Mouse (Mus musculus): ENCODE data around the gene Phkg1. TPM values are rescaled to one million over a fixed set of nuclear protein-coding genes. Genes with fewer than 3 reads are reported as not detected.

Phkg1 gene
- 14.6 TPM for polyA plus RNA-seq (2014; fragmentation: Illumina TruSeq; extraction: RNeasy Lipid Tissue Mini Kit (QIAGEN cat#74804); ENCODE audit: low read depth, low replicate concordance)

DNA sequence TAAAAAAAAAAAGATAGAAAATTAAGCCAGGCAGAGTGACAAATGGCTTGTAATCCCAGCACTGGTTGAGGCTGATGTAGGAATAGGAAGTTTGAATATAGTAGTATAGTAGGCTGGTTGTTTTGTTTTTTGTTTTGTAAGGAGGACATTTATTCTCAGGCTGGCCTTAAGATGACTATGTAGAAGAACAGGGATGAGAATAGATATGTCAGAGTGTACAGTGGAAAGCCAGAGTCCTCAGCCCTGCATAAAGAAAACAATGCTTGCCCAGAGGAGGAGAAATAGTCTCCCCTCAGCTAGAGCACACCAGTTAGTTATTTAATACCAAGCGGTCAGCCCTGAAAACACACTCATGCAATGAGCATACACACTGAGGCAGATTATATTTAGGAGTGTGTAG is at the start of gene Phkg1:
Gene Phkg1 (minus strand): TSS at position 101 of the 400 bp plus-strand sequence.

GRCm38 (mm10) chr5:129941495-129942045 is 43.2 kb upstream of the Phkg1 start, which contains the start of gene Vkorc1l1:
Gene Vkorc1l1 (plus strand): TSS chr5:129941970.

DNA sequence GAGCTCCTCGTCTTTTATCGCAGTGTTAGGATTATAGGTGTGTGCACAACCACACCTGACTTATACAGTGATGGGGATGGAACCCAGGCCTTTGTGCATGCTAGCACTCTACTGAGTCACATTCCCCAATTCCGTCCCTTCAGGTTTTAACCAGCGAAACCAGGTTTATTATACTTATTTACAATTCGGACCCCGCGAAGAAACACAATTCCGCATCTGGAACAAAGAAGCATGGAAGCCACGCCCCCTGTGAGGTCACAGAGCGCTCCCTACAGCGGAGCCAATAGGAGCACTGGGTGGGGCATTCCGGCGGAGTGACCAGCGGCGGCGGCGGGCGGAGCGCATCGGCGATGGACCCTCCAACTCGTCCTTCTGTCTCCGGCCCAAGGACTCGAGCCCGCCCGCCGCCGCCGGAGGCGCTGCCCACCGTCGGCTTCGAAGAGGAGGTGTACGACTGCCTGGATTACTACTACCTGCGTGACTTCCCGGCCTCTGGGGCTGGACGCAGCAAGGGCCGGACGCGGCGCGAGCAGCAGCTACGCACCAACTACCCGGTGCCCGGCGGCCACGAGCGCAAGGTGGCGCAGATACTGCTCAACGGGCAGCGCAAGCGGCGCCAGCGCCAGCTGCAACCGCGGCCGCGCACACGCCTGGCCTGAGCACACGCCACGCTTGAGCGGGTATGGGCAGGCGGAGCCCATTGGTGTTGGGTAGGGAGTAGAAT is 10.1 kb upstream of the Phkg1 start, which contains the start of gene Nupr1l:
Gene Nupr1l (plus strand): TSS at position 299 of the 724 bp plus-strand sequence.

GRCm38 (mm10) chr5:129895198-129896088 is 2.9 kb downstream of the Phkg1 start, which contains the start of gene Zbed5:
Gene Zbed5 (plus strand): TSS chr5:129895723.

DNA sequence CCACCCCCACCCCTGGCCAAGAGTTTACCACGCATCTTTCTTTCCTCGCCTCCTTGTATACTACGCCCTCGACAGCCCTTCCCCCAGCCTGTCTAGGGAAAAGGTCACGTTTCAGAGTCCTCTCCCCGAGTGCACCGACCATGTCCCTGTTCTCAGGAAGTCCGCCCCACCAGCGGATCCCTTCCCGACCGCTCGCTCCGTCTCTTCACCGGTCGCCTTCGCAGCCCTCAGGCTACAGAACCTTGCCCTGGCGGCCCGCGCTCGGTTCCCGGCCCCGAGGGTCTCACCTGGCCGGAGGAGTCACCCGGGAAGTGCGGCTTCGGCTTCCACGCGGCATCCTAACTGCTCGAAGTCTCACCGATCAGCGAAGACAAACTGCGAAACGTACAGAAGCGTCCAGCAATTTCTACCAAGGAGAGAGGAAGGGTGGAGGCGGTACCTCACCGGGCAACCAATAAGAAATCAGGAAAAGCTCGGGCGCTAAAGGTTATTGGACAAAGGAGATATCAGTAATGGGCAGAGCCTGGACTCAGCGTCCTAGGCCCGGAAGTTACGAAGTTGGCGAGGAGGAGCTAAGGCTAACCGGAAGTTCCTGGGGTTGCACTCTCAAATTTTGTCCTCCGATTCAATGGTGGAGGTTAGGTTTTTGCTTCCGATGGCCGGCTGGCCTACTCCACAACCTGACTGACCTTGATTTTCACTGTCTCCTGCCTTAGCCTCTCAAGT is 11.3 kb downstream of the Phkg1 start, which contains the start of gene Chchd2:
Gene Chchd2 (minus strand): TSS at position 560 of the 726 bp plus-strand sequence.

DNA sequence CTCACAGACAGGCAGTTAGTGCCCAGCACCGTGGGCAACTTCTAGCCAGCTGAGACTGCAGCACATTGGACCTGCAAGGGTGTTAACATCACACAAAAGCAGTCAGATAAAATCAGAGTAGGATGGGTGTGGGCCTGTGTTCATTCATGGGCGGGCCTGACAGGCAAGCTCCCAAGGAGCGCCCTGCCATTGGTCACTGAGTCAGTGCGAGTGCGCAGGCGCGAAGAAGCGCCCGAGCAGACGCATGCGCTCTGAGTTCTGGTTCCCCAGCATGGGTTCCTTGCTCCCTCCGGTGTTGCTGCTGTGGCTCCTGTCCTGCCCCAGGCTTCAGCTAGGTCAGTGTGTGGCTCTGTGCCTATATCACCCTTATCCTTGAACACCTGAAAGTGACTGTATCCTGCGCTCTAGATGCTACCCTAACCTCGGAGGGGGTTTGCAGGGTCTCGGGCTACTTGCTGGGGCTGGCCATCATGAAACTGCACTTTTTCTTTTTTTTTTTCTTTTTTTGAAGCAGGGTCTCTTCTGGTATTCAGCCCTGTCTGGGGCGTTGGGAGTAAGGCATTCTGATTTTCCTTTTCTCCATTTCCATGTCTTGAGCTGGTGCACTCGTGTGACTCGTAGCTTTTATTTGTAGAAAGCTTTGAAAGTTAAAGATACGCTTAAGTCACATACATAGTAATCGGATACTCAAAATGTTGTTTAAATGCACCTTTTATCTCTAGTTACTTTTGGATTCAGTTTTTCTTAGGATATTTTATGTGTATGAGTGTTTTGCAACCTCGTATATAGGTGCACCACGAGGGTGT is 51.4 kb downstream of the Phkg1 start, which contains the start of gene Sumf2:
Gene Sumf2 (plus strand): TSS at position 235 of the 806 bp plus-strand sequence.

Other genes starting within 250 kb of the Phkg1 start
- 2.3 TPM for gene Zfp11, start 228.4 kb downstream of the Phkg1 start, polyA plus RNA-seq (2014; fragmentation: Illumina TruSeq; extraction: RNeasy Lipid Tissue Mini Kit (QIAGEN cat#74804); ENCODE audit: low read depth, low replicate concordance)
- gene Sept14, start 190.0 kb downstream of the Phkg1 start, polyA plus RNA-seq (2014; fragmentation: Illumina TruSeq; extraction: RNeasy Lipid Tissue Mini Kit (QIAGEN cat#74804); ENCODE audit: low read depth, low replicate concordance): not detected
- 69.8 TPM for gene Mrps17, start 183.1 kb downstream of the Phkg1 start, polyA plus RNA-seq (2014; fragmentation: Illumina TruSeq; extraction: RNeasy Lipid Tissue Mini Kit (QIAGEN cat#74804); ENCODE audit: low read depth, low replicate concordance)
- gene Nipsnap2, start 173.5 kb downstream of the Phkg1 start, polyA plus RNA-seq (2014; fragmentation: Illumina TruSeq; extraction: RNeasy Lipid Tissue Mini Kit (QIAGEN cat#74804); ENCODE audit: low read depth, low replicate concordance): 60.8 TPM
- gene Psph, start 111.1 kb downstream of the Phkg1 start, polyA plus RNA-seq (2014; fragmentation: Illumina TruSeq; extraction: RNeasy Lipid Tissue Mini Kit (QIAGEN cat#74804); ENCODE audit: low read depth, low replicate concordance): 37.1 TPM
- 34.2 TPM for gene Sumf2, start 51.6 kb downstream of the Phkg1 start, polyA plus RNA-seq (2014; fragmentation: Illumina TruSeq; extraction: RNeasy Lipid Tissue Mini Kit (QIAGEN cat#74804); ENCODE audit: low read depth, low replicate concordance)
- 523 TPM for gene Chchd2, start 11.1 kb downstream of the Phkg1 start, polyA plus RNA-seq (2014; fragmentation: Illumina TruSeq; extraction: RNeasy Lipid Tissue Mini Kit (QIAGEN cat#74804); ENCODE audit: low read depth, low replicate concordance)
- gene Zbed5, start 2.8 kb downstream of the Phkg1 start, polyA plus RNA-seq (2014; fragmentation: Illumina TruSeq; extraction: RNeasy Lipid Tissue Mini Kit (QIAGEN cat#74804); ENCODE audit: low read depth, low replicate concordance): 6.5 TPM
- 23.8 TPM for gene Nupr1l, start 10.0 kb upstream of the Phkg1 start, polyA plus RNA-seq (2014; fragmentation: Illumina TruSeq; extraction: RNeasy Lipid Tissue Mini Kit (QIAGEN cat#74804); ENCODE audit: low read depth, low replicate concordance)
- 55.4 TPM for gene Vkorc1l1, start 43.4 kb upstream of the Phkg1 start, polyA plus RNA-seq (2014; fragmentation: Illumina TruSeq; extraction: RNeasy Lipid Tissue Mini Kit (QIAGEN cat#74804); ENCODE audit: low read depth, low replicate concordance)
- gene Gusb, start 104.5 kb upstream of the Phkg1 start, polyA plus RNA-seq (2014; fragmentation: Illumina TruSeq; extraction: RNeasy Lipid Tissue Mini Kit (QIAGEN cat#74804); ENCODE audit: low read depth, low replicate concordance): 51.7 TPM
- gene Asl, start 130.7 kb upstream of the Phkg1 start, polyA plus RNA-seq (2014; fragmentation: Illumina TruSeq; extraction: RNeasy Lipid Tissue Mini Kit (QIAGEN cat#74804); ENCODE audit: low read depth, low replicate concordance): 76.8 TPM
- gene Crcp, start 130.7 kb upstream of the Phkg1 start, polyA plus RNA-seq (2014; fragmentation: Illumina TruSeq; extraction: RNeasy Lipid Tissue Mini Kit (QIAGEN cat#74804); ENCODE audit: low read depth, low replicate concordance): 30.6 TPM
- 34.7 TPM for gene Tpst1, start 174.8 kb upstream of the Phkg1 start, polyA plus RNA-seq (2014; fragmentation: Illumina TruSeq; extraction: RNeasy Lipid Tissue Mini Kit (QIAGEN cat#74804); ENCODE audit: low read depth, low replicate concordance)
- 5.0 TPM for gene Kctd7, start 246.3 kb upstream of the Phkg1 start, polyA plus RNA-seq (2014; fragmentation: Illumina TruSeq; extraction: RNeasy Lipid Tissue Mini Kit (QIAGEN cat#74804); ENCODE audit: low read depth, low replicate concordance)